Mouse (Mus musculus): ENCODE measurements around the gene Fads3. TPM values are rescaled to one million over a fixed set of nuclear protein-coding genes. Genes with fewer than 3 reads are reported as not detected.

Gene Fads3
- total RNA-seq (2012; rRNA removed) (1.4 and 2.3 TPM in 2 replicates), polyA plus RNA-seq (2012; ENCODE audit: insufficient read depth in 1 of 2, insufficient read length in 2 of 2, low read depth in 1 of 2, low replicate concordance in 2 of 2, missing spikeins in 1 of 2) (10 to 100 TPM in 1 of 2 experiments, not detected in 1; 11.2 TPM)

DNA sequence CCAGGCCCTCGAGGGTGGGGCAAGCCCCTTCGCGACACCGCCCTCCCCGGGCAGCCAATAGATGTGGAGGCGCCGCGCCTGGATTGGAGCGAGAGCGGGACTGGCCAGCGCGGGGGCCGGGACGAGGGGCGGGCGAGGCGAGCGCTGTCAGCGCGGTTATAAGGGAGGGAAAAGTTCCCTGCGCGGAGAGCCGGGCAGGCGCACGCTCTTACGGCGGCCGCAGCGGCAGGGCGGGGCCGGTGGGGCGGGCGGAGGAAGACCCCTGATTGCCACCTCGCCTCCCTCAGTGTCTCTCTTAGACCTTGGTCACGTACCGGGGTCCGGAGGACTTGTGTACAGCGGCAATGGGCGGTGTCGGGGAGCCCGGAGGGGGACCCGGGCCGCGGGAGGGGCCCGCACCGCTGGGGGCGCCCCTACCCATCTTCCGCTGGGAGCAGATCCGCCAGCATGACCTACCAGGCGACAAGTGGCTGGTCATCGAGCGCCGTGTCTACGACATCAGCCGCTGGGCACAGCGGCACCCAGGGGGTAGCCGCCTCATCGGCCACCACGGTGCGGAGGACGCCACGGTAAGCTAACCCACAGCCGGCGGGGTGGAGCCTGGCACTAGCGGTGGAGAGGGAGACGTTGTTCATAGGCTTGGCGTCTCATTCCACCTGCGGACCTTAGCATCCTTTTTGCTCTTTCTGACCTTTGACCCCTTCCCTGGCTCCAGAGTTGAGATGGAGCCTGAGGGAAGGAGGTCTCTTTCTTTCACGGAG is at the start of gene Fads3:
Gene Fads3 (plus strand): TSS at position 182 of the 761 bp plus-strand sequence.
- peak; percentile 59 for DNase-seq (ENCODE audit: low read depth, low spot score)
- H3K36me3 ChIP-seq (ENCODE audit: control insufficient read depth in 1 of 2, insufficient read depth in 2 of 2, low read length in 2 of 2): peaks cover 0 to 17% of the 10 kb centered on the region in 2 experiments; a peak in 2 of 4 replicates
- peak within 1 kb of the TSS; percentile 52 to 68 for H3K4me3 ChIP-seq (ENCODE audit: control insufficient read depth in 1 of 2, insufficient read depth in 1 of 2, low read depth in 2 of 2, low read length in 2 of 2)
- H3K9me3 ChIP-seq (replicated peaks; ENCODE audit: insufficient read depth, low read length): no peaks in the 10 kb centered on the region
- H3K27me3 ChIP-seq (ENCODE audit: control insufficient read depth in 1 of 2, insufficient read depth in 2 of 2, low read length in 2 of 2): peaks cover 0 to 4% of the 10 kb centered on the region in 2 experiments; a peak in 1 of 4 replicates
- peak within 1 kb of the TSS; percentile 59 for H3K9ac ChIP-seq (ENCODE audit: control insufficient read depth, low read depth, low read length, poor library complexity, severe bottlenecking)
- TF ChIP-seq SMC3 (IDR thresholded peaks at IDR 0.05; ENCODE audit: low read depth, low read length) (no peak), NRF1 (IDR thresholded peaks at IDR 0.05; ENCODE audit: insufficient read depth, low read depth, low read length, poor library complexity, severe bottlenecking) (0 out of 2 replicates have a peak, but pooled peaks have one; percentile 28), CTCF (IDR thresholded peaks at IDR 0.05 in 2 of 3, conservative IDR thresholded peaks at IDR 0.05 in 1 of 3; ENCODE audit: control insufficient read depth in 1 of 3, insufficient read depth in 1 of 3, low read depth in 2 of 3, low read length in 3 of 3, poor library complexity in 1 of 3, severe bottlenecking in 1 of 3) (0 out of 6 replicates have a peak, but pooled peaks of 1 of the 3 experiments have one; percentile 8)
- no peaks in the 10 kb centered on the region for H3K79me2 ChIP-seq (ENCODE audit: control insufficient read depth, insufficient read depth, low read length, poor library complexity)
- H3K27ac ChIP-seq (ENCODE audit: control insufficient read depth, low read depth, low read length): no peak within 1 kb of the TSS
- peaks cover 17 to 27% of the 10 kb centered on the region in 2 experiments for H3K4me1 ChIP-seq (ENCODE audit: control insufficient read depth in 1 of 2, insufficient read depth in 2 of 2, low read length in 2 of 2)

DNA sequence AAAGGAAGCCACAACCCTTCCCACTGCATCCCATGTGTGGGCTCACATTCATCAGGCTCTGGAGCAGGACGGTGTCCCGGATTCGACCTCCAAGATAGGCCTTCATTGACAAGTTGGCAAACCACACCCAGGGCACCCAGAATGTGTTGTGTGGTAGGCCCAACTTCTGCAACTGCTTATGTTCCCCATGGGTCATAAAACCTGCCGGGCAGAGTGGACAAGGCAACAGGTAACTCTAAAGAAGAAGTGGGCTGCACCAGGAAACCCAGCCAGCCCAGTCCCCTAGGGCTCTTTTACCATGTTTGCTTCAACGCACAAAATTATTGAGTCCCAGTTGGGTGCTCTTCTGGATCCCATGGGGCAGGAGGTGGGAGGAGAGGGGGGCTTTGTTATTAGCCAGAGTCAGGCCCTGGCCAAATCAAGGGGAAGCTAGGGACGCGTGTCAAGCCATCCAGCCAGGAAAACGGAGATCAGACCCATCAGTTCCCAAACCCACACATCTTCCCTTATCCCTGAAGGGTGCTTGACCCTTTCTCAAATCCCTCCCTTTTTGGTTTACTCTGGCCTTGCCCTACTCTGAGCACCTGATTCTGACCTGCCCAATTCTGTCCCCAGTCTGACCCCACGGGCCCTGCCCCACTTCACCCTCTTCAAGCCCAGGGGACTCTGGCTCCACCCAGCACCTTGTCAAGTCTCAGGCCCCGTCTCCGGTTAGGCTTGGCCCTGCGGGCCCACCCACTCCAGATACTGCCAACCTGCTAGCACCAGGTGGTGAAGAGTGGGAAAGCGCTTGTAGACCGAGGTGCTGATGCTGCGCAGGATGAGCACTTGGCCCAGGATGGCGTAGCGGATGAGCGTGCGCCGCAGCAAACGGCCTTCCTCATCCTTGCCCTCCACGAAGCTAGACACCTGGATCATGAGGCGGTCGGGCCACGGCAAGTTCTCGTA is 49.1 kb upstream of the Fads3 start:
- Histone ChIP-seq H3K79me2 (ENCODE audit: control insufficient read depth, insufficient read depth, low read length, poor library complexity) (no peaks in the 10 kb centered on the region), H3K4me1 (ENCODE audit: control insufficient read depth in 1 of 2, insufficient read depth in 2 of 2, low read length in 2 of 2) (peaks cover 0 to 17% of the 10 kb centered on the region in 2 experiments), H3K36me3 (ENCODE audit: control insufficient read depth in 1 of 2, insufficient read depth in 2 of 2, low read length in 2 of 2) (peaks cover 0 to 8% of the 10 kb centered on the region in 2 experiments; a peak in 2 of 4 replicates), H3K27ac (ENCODE audit: control insufficient read depth, low read depth, low read length) (no peak overlapping the region), H3K9me3 (replicated peaks; ENCODE audit: insufficient read depth, low read length) (no peaks in the 10 kb centered on the region), H3K9ac (ENCODE audit: control insufficient read depth, low read depth, low read length, poor library complexity, severe bottlenecking) (no peak overlapping the region), H3K27me3 (ENCODE audit: control insufficient read depth in 1 of 2, insufficient read depth in 2 of 2, low read length in 2 of 2) (no peaks in the 10 kb centered on the region), H3K4me3 (ENCODE audit: control insufficient read depth in 1 of 2, insufficient read depth in 1 of 2, low read depth in 2 of 2, low read length in 2 of 2) (no peak overlapping the region)
- TF ChIP-seq NELFE (IDR thresholded peaks at IDR 0.05; ENCODE audit: low read depth, low read length) (no peak), NRF1 (IDR thresholded peaks at IDR 0.05; ENCODE audit: insufficient read depth, low read depth, low read length, poor library complexity, severe bottlenecking) (no peak), EP300 (IDR thresholded peaks at IDR 0.05; ENCODE audit: low read depth in 1 of 2, low read length in 2 of 2) (no peak), MXI1 (IDR thresholded peaks at IDR 0.05; ENCODE audit: low read depth, low read length) (no peak), ZNF384 (IDR thresholded peaks at IDR 0.05; ENCODE audit: low read depth, low read length) (no peak), TAL1 (IDR thresholded peaks at IDR 0.05; ENCODE audit: low read length) (no peak), ZC3H11A (IDR thresholded peaks at IDR 0.05; ENCODE audit: low read depth, low read length) (no peak), SIN3A (IDR thresholded peaks at IDR 0.05; ENCODE audit: low read length) (no peak), POLR2AphosphoS2 (IDR thresholded peaks at IDR 0.05; ENCODE audit: low read length) (no peak), TBP (IDR thresholded peaks at IDR 0.05; ENCODE audit: low read depth, low read length) (no peak), USF2 (IDR thresholded peaks at IDR 0.05; ENCODE audit: borderline replicate concordance in 1 of 2, insufficient read depth in 1 of 2, low read depth in 1 of 2, low read length in 2 of 2) (no peak)
- DNase-seq (ENCODE audit: low read depth, low spot score): no peak

Data from MEL (cell line).